In genomic region chr4:73047804-73048203, GRCm38 (mm10) we compare ENCODE assay signal across 21 mouse cellular contexts.
DNase-seq lines count a peak whose midpoint lies in the region; ATAC-seq and TF ChIP-seq lines count a peak whose summit lies in the region.
"Had no signal": no experiment of that assay in that cellular context is flagged by ENCODE, and none has a peak within 500 bp of the region (broad histone marks: within the 10 kb centered on the region; RNA-seq: fewer than 3 reads in every experiment).

No protein-coding gene starts in this region.

- no peaks in the 10 kb centered on the region for H3K27me3 ChIP-seq in kidney, postnatal 0 days (ENCODE audit: insufficient read depth, low read length)
- no peaks in the 10 kb centered on the region for H3K27me3 ChIP-seq in kidney, embryonic 16.5 days (ENCODE audit: insufficient read depth, low read length)
- H3K27me3 ChIP-seq in lung, embryonic 16.5 days (ENCODE audit: control insufficient read depth, insufficient read depth, low read depth, low read length): no peaks in the 10 kb centered on the region
- no peaks in the 10 kb centered on the region for H3K27me3 ChIP-seq in stomach, postnatal 0 days (ENCODE audit: control insufficient read depth, insufficient read depth, low read length)
- H3K27me3 ChIP-seq: embryonic facial prominence, embryonic 15.5 days; megakaryocyte, embryonic 14.5 days; Patski had no signal

- no peak for TF ChIP-seq EP300 in stomach, postnatal 0 days (optimal IDR thresholded peaks at IDR 0.05)

- peak; percentile 10 for DNase-seq in kidney, postnatal 0 days (ENCODE audit: low spot score)
- DNase-seq in retina, postnatal 1 day: peak; percentile 8
- DNase-seq in retina, embryonic 14.5 days (ENCODE audit: low spot score): no peak
- DNase-seq in stomach, postnatal 0 days (ENCODE audit: low spot score): peak; percentile 13
- DNase-seq: adrenal gland, postnatal 14 days; cerebellum, adult 8-10 months; gastrocnemius, postnatal 36 days; heart, postnatal 10 days; kidney, adult 11 months; kidney, postnatal 36 days; right cerebral cortex, postnatal 14 days; thymus, postnatal 14 days had no signal

- H3K4me1 ChIP-seq in kidney, postnatal 0 days (replicated peaks; ENCODE audit: insufficient read depth, low read length): no peaks in the 10 kb centered on the region
- peaks cover 5% of the 10 kb centered on the region; the same call in 1 of the 2 replicates for H3K4me1 ChIP-seq in kidney, embryonic 16.5 days (ENCODE audit: insufficient read depth, low read length)
- 0 out of 2 replicates have a peak, but pooled peaks cover 2% of the 10 kb centered on the region for H3K4me1 ChIP-seq in lung, embryonic 16.5 days (replicated peaks; ENCODE audit: control insufficient read depth, insufficient read depth, low read length)
- H3K4me1 ChIP-seq in stomach, postnatal 0 days (replicated peaks; ENCODE audit: control insufficient read depth, insufficient read depth): no peaks in the 10 kb centered on the region
- H3K4me1 ChIP-seq: embryonic facial prominence, embryonic 15.5 days; megakaryocyte, embryonic 14.5 days had no signal

- no peak for ATAC-seq in kidney, postnatal 0 days (replicated peaks; ENCODE audit: low FRiP score, low read depth)
- no peak for ATAC-seq in kidney, embryonic 16.5 days (ENCODE audit: low FRiP score, low TSS enrichment)
- ATAC-seq in lung, embryonic 16.5 days (ENCODE audit: low read depth): 0 out of 2 replicates have a peak, but pooled peaks have one; percentile 12
- peak; percentile 60; the same call in 1 of the 2 replicates for ATAC-seq in stomach, postnatal 0 days (ENCODE audit: low FRiP score, low TSS enrichment)
- no peak for ATAC-seq in cerebellum, adult (ENCODE audit: insufficient number of reproducible peaks, low FRiP score, low TSS enrichment)
- ATAC-seq: activated CD4-positive, CD25-positive, alpha-beta regulatory T cell, adult 4 months; Patski had no signal

- TF ChIP-seq CTCF in kidney, postnatal 0 days (IDR thresholded peaks at IDR 0.05; ENCODE audit: low read depth): no peak
- TF ChIP-seq CTCF in stomach, postnatal 0 days (IDR thresholded peaks at IDR 0.05; ENCODE audit: low read depth): no peak

- H3K4me2 ChIP-seq in kidney, postnatal 0 days (ENCODE audit: low read length): no peak overlapping the region
- H3K4me2 ChIP-seq in kidney, embryonic 16.5 days (replicated peaks; ENCODE audit: low read depth, low read length): no peak overlapping the region
- no peak overlapping the region for H3K4me2 ChIP-seq in lung, embryonic 16.5 days (ENCODE audit: low read depth, low read length)
- no peak overlapping the region for H3K4me2 ChIP-seq in stomach, postnatal 0 days (replicated peaks; ENCODE audit: low read depth)
- H3K4me2 ChIP-seq: embryonic facial prominence, embryonic 15.5 days; hindbrain, embryonic 14.5 days had no signal

- H3K9me3 ChIP-seq in kidney, postnatal 0 days (replicated peaks; ENCODE audit: low read length): no peaks in the 10 kb centered on the region
- no peaks in the 10 kb centered on the region for H3K9me3 ChIP-seq in kidney, embryonic 16.5 days (ENCODE audit: low read length)
- no peaks in the 10 kb centered on the region for H3K9me3 ChIP-seq in lung, embryonic 16.5 days (ENCODE audit: control insufficient read depth, low read length)
- H3K9me3 ChIP-seq in stomach, postnatal 0 days (ENCODE audit: control insufficient read depth, low read length): no peaks in the 10 kb centered on the region
- H3K9me3 ChIP-seq: embryonic facial prominence, embryonic 15.5 days; forebrain, embryonic 10.5 days; megakaryocyte, embryonic 14.5 days had no signal

- no peak overlapping the region for H3K4me3 ChIP-seq in kidney, postnatal 0 days (replicated peaks; ENCODE audit: low read depth, low read length)
- no peak overlapping the region for H3K4me3 ChIP-seq in kidney, embryonic 16.5 days (ENCODE audit: low read length)
- no peak overlapping the region for H3K4me3 ChIP-seq in lung, embryonic 16.5 days (ENCODE audit: low read length)
- no peak overlapping the region for H3K4me3 ChIP-seq in stomach, postnatal 0 days (ENCODE audit: low read depth, low read length)
- H3K4me3 ChIP-seq: embryonic facial prominence, embryonic 15.5 days; forebrain, embryonic 10.5 days; megakaryocyte, embryonic 14.5 days had no signal

- H3K9ac ChIP-seq in kidney, postnatal 0 days (ENCODE audit: low read depth, low read length): no peak overlapping the region
- H3K9ac ChIP-seq in kidney, embryonic 16.5 days (replicated peaks; ENCODE audit: low read length): no peak overlapping the region
- no peak overlapping the region for H3K9ac ChIP-seq in lung, embryonic 16.5 days (ENCODE audit: low read length)
- H3K9ac ChIP-seq in stomach, postnatal 0 days (ENCODE audit: low read length): no peak overlapping the region
- H3K9ac ChIP-seq: embryonic facial prominence, embryonic 15.5 days; hindbrain, embryonic 14.5 days had no signal

- no peaks in the 10 kb centered on the region for H3K36me3 ChIP-seq in kidney, postnatal 0 days (ENCODE audit: insufficient read depth, low read length)
- H3K36me3 ChIP-seq in kidney, embryonic 16.5 days (ENCODE audit: insufficient read depth, low read length): no peaks in the 10 kb centered on the region
- H3K36me3 ChIP-seq in lung, embryonic 16.5 days (ENCODE audit: control insufficient read depth, insufficient read depth, low read length): no peaks in the 10 kb centered on the region
- no peaks in the 10 kb centered on the region for H3K36me3 ChIP-seq in stomach, postnatal 0 days (ENCODE audit: control insufficient read depth, insufficient read depth, low read length)
- H3K36me3 ChIP-seq: embryonic facial prominence, embryonic 15.5 days; forebrain, embryonic 10.5 days had no signal

- WGBS in kidney, postnatal 0 days: 44% methylated on average over 2 of the region's 2 CpGs
- 53% methylated on average over 2 of the region's 2 CpGs for WGBS in kidney, embryonic 16.5 days
- 24% methylated on average over 2 of the region's 2 CpGs for WGBS in lung, embryonic 16.5 days
- 45% methylated on average over 2 of the region's 2 CpGs for WGBS in stomach, postnatal 0 days

- no peak overlapping the region for H3K27ac ChIP-seq in kidney, postnatal 0 days
- no peak overlapping the region for H3K27ac ChIP-seq in kidney, embryonic 16.5 days (ENCODE audit: low read length)
- no peak overlapping the region for H3K27ac ChIP-seq in lung, embryonic 16.5 days (ENCODE audit: low read length)
- no peak overlapping the region for H3K27ac ChIP-seq in stomach, postnatal 0 days (replicated peaks)
- H3K27ac ChIP-seq: embryonic facial prominence, embryonic 15.5 days; forebrain, embryonic 10.5 days; hindbrain, embryonic 14.5 days had no signal

Comparison
In these comparisons a context has a peak if more than half of its experiments do, and no peak if none do; other contexts are left out.
1. ATAC-seq: peak in lung, embryonic 16.5 days (single experiment) and stomach, postnatal 0 days (single experiment); none in kidney, postnatal 0 days (single experiment), kidney, embryonic 16.5 days (single experiment) and cerebellum, adult (single experiment).